Mouse (Mus musculus) limb, embryonic 10.5 days (tissue): Measurements from ENCODE around the gene Ccdc146. TPM values are rescaled to one million over a fixed set of nuclear protein-coding genes. Genes with fewer than 3 reads are reported as not detected.
"Not testable (repeated sequence)": the region's sequence is repeated elsewhere in the genome, so short reads cannot be mapped to it uniquely, and the experiment has no call there.

Experiments
- DNase-seq: peaks from one replicate; pipeline ENCODE4 v3.0.0-alpha.2; 2017; ENCODE audit warnings: low spot score
- H3K27ac ChIP-seq: fragments of 300-500 bp; sonication (generic); 2 replicates; pipeline ENCODE4 v1.5.1; 2016; ENCODE audit warnings: mild to moderate bottlenecking
- H3K27me3 ChIP-seq: fragments of 300-500 bp; sonication (generic); 2 replicates; pipeline ENCODE4 v1.6.1; 2016; ENCODE audit warnings: low read depth, mild to moderate bottlenecking; ENCODE audit not compliant: poor library complexity, severe bottlenecking
- H3K36me3 ChIP-seq: fragments of 300-500 bp; sonication (generic); 2 replicates; pipeline ENCODE4 v1.6.1; 2016; ENCODE audit warnings: mild to moderate bottlenecking, moderate library complexity
- H3K4me1 ChIP-seq: fragments of 300-500 bp; sonication (generic); 2 replicates; pipeline ENCODE4 v1.6.1; 2016
- H3K4me3 ChIP-seq: fragments of 300-500 bp; sonication (generic); 2 replicates; pipeline ENCODE4 v1.5.1; 2016; ENCODE audit warnings: mild to moderate bottlenecking, moderate library complexity
- H3K9me3 ChIP-seq: fragments of 300-500 bp; sonication (generic); replicated peaks from 2 replicates; pipeline ENCODE4 v1.6.1; 2016; ENCODE audit warnings: mild to moderate bottlenecking
- WGBS: fragments of 180-500 bp; shearing (Covaris S2); methylation state at CpG from one replicate; pipeline ENCODE4 v1.1.7; 2016; 5-methylcytosine and 5-hydroxymethylcytosine counted together
- polyA plus RNA-seq: library from polyadenylated mRNA; unstranded; fragments of >200 nt; fragmentation: Nextera tagmentation; extraction: Ambion mirVana; gene quantifications from 2 replicates; pipeline ENCODE4 v1.2.1, GENCODE M21; 2016

The Ccdc146 gene
- polyA plus RNA-seq, 1 experiment from 2014 or later, result not detected

DNA sequence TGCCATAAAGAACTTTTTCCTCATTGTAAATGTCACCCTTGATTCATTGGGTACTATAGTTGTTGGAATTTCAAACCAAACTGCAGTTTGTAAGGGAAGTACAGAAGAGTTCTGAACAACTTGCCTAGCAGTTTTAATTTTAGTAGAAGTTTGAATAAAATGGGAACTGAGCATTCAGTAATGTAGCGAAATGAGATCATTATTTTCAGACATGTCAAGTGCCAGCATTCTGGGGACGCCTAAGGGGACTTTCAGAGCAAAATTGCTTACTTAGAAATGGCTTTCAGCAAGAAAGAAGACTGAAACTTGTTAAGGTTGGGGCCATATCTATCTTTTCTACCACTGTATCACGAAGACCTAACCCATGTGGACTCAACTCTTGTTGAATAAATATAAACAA is 65.8 kb downstream of the Ccdc146 start:
- no peaks in the 10 kb centered on the region for H3K9me3 ChIP-seq
- no peak for DNase-seq
- H3K36me3 ChIP-seq, result no peaks in the 10 kb centered on the region
- WGBS, result 84% methylated on average over 3 of the region's 3 CpGs
- no peaks in the 10 kb centered on the region for H3K27me3 ChIP-seq
- no peak overlapping the region for H3K27ac ChIP-seq
- H3K4me3 ChIP-seq, result no peak overlapping the region
- peaks cover 8% of the 10 kb centered on the region; the same call in 1 of the 2 replicates for H3K4me1 ChIP-seq

DNA sequence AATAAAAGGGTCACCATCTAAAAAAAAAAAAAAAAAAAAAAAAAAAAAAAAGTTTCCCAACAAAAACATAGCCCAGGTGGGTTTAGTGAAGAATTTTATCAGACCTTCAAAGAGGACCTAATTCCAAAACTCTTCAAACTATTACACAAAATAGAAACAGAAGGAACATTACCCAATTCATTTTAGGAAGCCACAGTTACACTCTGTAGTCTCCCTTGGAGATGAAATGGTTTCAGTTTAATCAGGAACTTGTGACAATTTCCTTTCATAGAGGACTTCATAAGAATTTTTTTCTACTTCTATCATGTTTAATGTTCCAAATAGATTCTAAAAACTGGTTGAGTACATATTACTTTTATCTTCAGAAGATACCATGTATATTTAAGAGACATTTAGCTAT is 72.8 kb downstream of the Ccdc146 start:
- Histone ChIP-seq H3K4me1 (peaks cover 11% of the 10 kb centered on the region), H3K27me3 (no peaks in the 10 kb centered on the region), H3K27ac (no peak overlapping the region), H3K9me3 (no peaks in the 10 kb centered on the region), H3K4me3 (no peak overlapping the region), H3K36me3 (no peaks in the 10 kb centered on the region)
- no peak for DNase-seq

DNA sequence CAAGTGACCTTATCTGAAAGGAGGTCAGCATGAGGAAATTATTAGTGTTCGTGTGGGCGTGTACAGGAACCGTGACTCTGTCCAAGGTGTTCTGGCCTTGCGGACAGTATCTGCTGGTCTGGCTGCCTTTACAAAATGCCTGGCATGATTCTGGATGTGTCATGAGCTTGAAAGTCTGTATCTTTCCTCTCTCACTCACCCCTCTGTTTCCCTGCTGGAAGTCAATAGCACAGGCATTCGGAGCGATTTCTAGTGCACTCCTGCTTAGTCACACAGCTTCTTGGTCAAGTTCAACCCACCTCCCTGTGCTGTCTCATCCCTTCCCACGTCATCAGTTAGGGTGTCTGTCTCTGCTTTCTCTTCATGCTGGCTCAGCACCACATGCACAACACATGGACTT is 76.1 kb downstream of the Ccdc146 start:
- Histone ChIP-seq H3K4me1 (peaks cover under 1% of the 10 kb centered on the region), H3K27me3 (no peaks in the 10 kb centered on the region), H3K36me3 (no peaks in the 10 kb centered on the region), H3K27ac (no peak overlapping the region), H3K9me3 (no peaks in the 10 kb centered on the region), H3K4me3 (no peak overlapping the region)
- 86% methylated on average over 7 of the region's 7 CpGs for WGBS
- DNase-seq, result no peak

DNA sequence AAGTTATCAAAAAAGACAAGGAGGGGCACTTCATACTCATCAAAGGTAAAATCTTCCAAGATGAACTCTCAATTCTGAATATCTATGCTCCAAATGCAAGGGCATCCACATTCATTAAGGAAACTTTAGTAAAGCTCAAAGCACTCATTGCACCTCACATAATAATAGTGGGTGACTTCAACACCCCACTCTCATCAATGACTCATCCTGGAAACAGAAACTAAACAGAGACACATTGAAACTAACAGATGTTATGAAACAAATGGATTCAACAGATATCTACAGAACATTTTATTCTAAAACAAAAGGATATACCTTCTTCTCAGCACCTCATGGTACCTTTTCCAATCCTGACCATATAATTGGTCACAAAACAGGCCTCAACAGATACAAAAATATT is 82.2 kb downstream of the Ccdc146 start:
- H3K4me1 ChIP-seq, H3K9me3 ChIP-seq, H3K27me3 ChIP-seq, DNase-seq, H3K4me3 ChIP-seq, H3K36me3 ChIP-seq, H3K27ac ChIP-seq: not testable (repeated sequence)

DNA sequence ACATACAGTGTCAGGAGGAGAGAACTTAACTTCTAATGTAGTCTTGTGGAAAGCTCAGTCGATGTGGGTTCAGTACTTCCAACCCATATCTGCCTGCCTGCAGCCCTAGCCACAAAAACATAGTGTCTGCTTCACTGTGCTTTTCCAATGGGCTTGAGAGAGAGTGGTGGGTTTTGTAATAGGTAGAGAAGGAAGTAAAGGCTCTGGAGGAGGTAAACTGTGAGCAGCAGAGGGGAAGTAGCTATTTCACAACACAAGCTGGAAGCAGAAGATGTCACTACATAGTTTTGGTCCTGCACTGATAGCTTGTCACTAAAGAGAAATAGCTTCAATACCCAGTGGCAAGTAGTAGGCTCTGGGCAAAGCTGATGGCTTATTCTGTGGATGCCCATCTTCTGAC is 92.4 kb downstream of the Ccdc146 start:
- no peak for DNase-seq
- Histone ChIP-seq H3K27ac (no peak overlapping the region), H3K27me3 (no peaks in the 10 kb centered on the region), H3K36me3 (no peaks in the 10 kb centered on the region), H3K9me3 (no peaks in the 10 kb centered on the region), H3K4me3 (no peak overlapping the region), H3K4me1 (no peaks in the 10 kb centered on the region)
- 77% methylated on average over 1 of the region's 1 CpGs for WGBS

DNA sequence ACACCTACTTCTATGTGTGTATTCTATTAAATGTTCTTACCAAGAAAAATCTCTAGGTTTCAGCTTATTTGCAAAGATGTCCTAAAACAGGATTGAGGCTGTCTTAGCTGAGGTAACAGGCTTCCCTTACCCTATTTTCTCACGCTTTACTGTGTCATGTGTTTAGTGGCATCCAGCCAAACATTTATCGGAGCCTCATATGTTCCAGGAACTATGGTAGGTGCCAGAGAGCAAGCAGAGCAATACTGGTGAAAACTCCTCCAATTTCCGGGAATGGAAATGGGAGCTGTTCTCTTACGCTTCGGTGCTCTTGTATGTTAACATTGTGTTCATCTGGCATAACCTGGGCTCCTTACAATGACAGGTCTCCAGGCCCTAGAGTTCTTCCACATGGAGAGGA is 92.8 kb downstream of the Ccdc146 start:
- Histone ChIP-seq H3K36me3 (no peaks in the 10 kb centered on the region), H3K4me3 (no peak overlapping the region), H3K9me3 (no peaks in the 10 kb centered on the region), H3K4me1 (no peaks in the 10 kb centered on the region), H3K27me3 (no peaks in the 10 kb centered on the region), H3K27ac (no peak overlapping the region)
- DNase-seq, result no peak
- WGBS, result 94% methylated on average over 5 of the region's 5 CpGs

DNA sequence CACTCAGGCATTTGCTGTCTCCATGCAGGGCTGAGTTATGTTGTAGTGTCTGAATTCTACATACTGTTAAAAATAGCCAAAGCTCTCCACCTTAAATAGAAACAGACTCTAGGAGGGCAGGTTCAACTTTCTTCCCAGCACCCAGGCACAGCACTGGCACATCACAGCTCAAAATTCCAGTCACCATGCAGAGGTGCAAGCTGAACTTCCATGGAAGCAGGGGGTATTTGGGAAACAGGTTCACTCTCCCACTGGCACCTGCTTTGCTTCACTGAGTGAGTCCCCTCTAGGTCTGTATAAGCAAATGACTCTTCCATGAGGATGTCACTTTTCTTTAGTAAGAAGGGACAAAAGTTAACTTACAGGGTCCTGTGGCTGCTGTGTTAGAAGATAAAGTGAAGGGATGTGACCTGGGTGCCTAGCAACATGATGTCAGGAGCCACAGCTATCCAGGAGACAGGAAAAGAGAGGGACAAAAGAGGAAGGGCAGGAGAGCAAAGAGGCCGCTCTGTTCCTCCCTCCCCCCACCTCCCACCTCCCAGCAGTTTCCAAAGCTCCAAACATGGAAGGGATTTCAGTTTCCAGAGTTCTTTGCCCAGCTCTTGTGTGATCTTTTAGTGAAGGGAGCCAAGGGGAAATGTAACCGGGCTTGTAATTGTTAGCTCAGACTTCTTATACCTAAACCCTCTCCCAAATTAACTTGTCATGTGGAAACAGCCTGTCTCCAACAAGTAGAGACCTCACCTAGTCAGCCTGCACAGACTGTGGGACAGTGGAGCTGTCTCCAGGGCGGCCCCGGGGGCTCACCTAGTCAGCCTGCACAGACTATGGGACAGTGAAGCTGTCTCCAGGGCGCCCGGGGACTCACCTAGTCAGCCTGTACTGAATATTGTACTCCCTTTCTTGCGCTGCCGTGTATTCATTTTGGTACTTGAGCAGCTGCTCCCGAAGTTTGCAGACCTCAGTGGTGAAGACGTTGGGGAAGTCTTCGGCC is 94.5 kb downstream of the Ccdc146 start:
- DNase-seq, result no peak
- 59% methylated on average over 11 of the region's 11 CpGs for WGBS
- Histone ChIP-seq H3K4me3 (no peak overlapping the region), H3K4me1 (no peaks in the 10 kb centered on the region), H3K36me3 (no peaks in the 10 kb centered on the region), H3K27ac (no peak overlapping the region), H3K9me3 (no peaks in the 10 kb centered on the region), H3K27me3 (no peaks in the 10 kb centered on the region)

DNA sequence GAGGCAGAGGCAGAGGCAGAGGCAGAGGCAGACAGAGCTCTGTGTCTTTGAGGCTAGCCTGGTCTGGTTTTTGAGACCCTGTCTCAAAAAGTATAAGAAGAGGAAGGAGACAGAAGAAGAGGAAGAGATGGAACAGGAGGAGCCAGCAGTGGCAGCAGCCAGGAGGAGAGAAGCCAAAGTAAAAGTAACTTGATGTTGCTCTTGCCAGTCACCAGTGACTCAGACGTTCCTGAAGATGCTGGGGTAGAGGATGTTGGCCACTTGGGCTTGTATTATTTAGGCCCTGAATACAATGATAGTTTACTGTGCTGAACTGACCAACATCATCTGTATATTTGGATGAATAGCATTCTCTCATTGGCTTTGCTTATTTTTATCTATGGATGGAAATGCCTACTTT is 95.9 kb downstream of the Ccdc146 start:
- WGBS, result 86% methylated on average over 1 of the region's 1 CpGs
- no peak overlapping the region for H3K27ac ChIP-seq
- H3K36me3 ChIP-seq, result no peaks in the 10 kb centered on the region
- no peaks in the 10 kb centered on the region for H3K4me1 ChIP-seq
- no peak for DNase-seq
- no peaks in the 10 kb centered on the region for H3K27me3 ChIP-seq
- H3K9me3 ChIP-seq, result no peaks in the 10 kb centered on the region
- no peak overlapping the region for H3K4me3 ChIP-seq

DNA sequence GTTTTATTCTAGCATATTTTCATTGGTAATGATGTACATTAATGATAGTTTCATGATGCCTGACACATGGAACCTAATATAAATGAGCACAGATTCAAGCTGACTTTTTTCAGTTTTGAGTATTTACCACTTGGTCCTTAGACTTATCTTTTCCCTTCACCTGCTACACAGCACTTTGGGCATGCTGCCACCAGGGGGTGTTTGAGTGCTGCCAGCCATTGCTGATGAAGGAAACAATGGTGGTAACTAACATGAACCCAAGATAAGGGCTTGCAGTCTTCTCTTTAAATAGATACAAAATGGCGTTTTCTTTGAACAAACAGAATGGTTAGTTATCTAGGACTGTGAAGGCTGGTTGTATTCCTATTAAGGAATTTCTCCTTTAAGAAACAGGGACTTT is 98.0 kb downstream of the Ccdc146 start:
- whole genome bisulfite sequencing, result 56% methylated on average over 1 of the region's 1 CpGs
- Histone ChIP-seq H3K4me3 (no peak overlapping the region), H3K9me3 (no peaks in the 10 kb centered on the region), H3K4me1 (no peaks in the 10 kb centered on the region), H3K27me3 (no peaks in the 10 kb centered on the region), H3K27ac (no peak overlapping the region), H3K36me3 (no peaks in the 10 kb centered on the region)
- peak; percentile 68 for DNase-seq

DNA sequence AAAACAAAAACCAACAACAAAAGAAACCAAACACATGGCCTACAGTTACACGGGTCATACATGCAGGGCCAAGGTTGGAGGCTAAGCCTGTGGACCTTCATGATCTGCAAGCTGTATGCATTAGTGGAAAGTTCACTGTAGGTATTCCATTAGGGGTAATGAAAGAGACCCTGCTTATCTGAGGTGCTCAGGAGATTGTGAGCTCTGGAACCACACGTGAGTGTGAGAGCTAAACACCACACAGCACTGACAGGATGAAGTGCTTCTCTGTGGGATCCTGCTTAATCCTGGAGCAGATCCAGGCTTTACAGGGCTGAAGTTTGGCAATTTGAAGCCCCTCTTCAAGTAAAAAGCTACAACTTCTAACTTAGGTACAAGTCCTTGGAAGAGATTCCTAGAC is 104.3 kb downstream of the Ccdc146 start:
- no peak overlapping the region for H3K4me3 ChIP-seq
- no peaks in the 10 kb centered on the region for H3K27me3 ChIP-seq
- no peak for DNase-seq
- no peak overlapping the region for H3K27ac ChIP-seq
- 85% methylated on average over 2 of the region's 2 CpGs for WGBS
- no peaks in the 10 kb centered on the region for H3K36me3 ChIP-seq
- no peaks in the 10 kb centered on the region for H3K4me1 ChIP-seq
- H3K9me3 ChIP-seq, result no peaks in the 10 kb centered on the region

DNA sequence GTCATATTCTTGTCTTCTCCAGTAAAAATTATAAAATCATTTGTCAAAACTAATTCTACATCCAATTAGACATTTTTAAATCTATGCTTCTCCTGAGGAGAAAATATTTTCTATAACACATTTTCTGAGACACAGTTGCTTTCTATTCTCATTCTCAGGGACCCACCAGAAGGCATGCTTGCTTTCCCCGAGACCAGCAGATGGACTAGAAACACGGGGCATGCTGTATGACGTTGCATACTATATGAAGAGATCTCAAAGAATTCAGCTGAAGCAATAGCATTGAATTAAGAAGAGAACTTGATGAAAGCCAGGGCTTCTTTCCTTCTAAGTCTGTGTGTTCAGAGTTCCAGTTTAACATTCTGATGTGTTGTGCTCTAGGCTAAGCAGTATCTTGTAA is 109.8 kb downstream of the Ccdc146 start:
- Histone ChIP-seq H3K4me1 (no peaks in the 10 kb centered on the region), H3K36me3 (no peaks in the 10 kb centered on the region), H3K27ac (no peak overlapping the region), H3K4me3 (no peak overlapping the region), H3K9me3 (no peaks in the 10 kb centered on the region), H3K27me3 (no peaks in the 10 kb centered on the region)
- 89% methylated on average over 3 of the region's 3 CpGs for WGBS
- DNase-seq, result no peak

DNA sequence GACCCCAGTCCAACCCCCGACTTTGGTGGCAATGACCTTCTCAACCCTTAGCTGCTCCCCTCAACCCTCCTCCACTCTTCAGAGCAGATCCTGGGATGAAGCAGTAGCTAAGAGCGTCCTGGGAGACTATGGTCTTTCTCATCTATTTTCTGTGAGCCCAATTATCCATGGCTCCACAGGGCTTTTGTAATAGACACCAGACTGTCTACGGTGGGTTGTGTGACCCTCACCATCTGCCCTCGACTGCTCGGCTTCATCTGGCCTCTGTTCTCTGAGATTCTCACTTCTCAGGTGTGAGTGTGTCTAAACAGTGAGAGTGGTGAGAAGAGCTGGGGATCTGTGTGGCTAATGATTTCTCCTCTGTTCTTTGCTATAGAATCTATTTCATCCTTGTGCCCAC is 117.3 kb downstream of the Ccdc146 start:
- Histone ChIP-seq H3K9me3 (no peaks in the 10 kb centered on the region), H3K27ac (no peak overlapping the region), H3K36me3 (no peaks in the 10 kb centered on the region), H3K4me3 (no peak overlapping the region), H3K27me3 (no peaks in the 10 kb centered on the region), H3K4me1 (no peaks in the 10 kb centered on the region)
- 88% methylated on average over 5 of the region's 5 CpGs for WGBS
- DNase-seq, result no peak

DNA sequence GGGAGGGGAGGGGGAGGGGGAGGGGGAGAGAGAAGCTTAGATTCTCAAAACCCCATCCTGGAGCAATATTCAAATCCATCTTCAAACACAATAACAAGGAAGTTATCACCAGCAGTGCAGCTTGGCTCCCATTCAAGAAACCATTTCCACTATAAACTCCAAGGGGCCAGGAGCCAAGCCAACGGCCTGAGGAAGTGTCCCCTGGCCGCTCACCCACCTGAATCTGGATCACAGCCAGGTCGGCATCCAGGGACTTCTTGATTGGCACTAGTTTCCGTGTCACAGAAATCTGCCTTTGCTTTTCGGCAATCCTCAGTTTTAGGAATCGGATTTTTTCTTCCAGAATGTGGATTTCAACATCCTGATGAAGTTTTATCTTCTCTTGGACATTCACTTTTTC is 123.5 kb downstream of the Ccdc146 start:
- Histone ChIP-seq H3K4me3 (no peak overlapping the region), H3K27me3 (no peaks in the 10 kb centered on the region), H3K9me3 (no peaks in the 10 kb centered on the region), H3K36me3 (no peaks in the 10 kb centered on the region), H3K4me1 (no peaks in the 10 kb centered on the region), H3K27ac (no peak overlapping the region)
- no peak for DNase-seq
- WGBS, result 89% methylated on average over 6 of the region's 6 CpGs

DNA sequence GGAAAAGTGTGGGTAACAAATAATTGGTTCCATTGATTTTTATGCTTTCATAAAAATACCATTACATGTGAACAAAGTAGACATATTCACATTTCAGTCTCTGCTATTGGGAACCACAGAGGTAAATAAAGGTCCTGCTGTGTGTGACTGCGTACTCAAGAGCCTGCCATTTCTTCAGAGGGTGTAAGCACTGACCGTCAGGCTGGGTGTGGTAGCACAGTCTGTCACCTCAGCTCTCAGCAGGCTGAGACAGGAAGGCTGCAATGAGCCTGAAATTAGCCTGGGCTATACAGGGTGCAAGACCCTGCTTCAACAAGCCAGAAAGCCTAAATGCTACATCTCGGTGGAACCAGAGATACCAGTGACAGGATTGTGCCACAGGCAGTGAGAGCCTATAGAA is 124.4 kb downstream of the Ccdc146 start:
- Histone ChIP-seq H3K4me3 (no peak overlapping the region), H3K4me1 (no peaks in the 10 kb centered on the region), H3K27me3 (no peaks in the 10 kb centered on the region), H3K9me3 (no peaks in the 10 kb centered on the region), H3K27ac (no peak overlapping the region), H3K36me3 (no peaks in the 10 kb centered on the region)
- DNase-seq, result no peak
- WGBS, result 92% methylated on average over 3 of the region's 3 CpGs
